Mouse (Mus musculus): ENCODE results near the gene Ache. TPM values are rescaled to one million over a fixed set of nuclear protein-coding genes. Genes with fewer than 3 reads are reported as not detected.

Gene Ache
- total RNA-seq, 4 experiments from 2014 or later = 67.5 to 73.8 (median 70.9) TPM

- DNase-seq (ENCODE audit: low spot score in 2 of 2) = peak; percentile 80 to 92
Measured at GRCm38 (mm10) chr5:137333512-137334174, 46.3 kb downstream of the Ache start, which contains the start of gene Slc12a9. TSS of gene Slc12a9 (minus strand) at chr5:137333597.

- DNase-seq (ENCODE audit: low spot score in 2 of 2) = no peak
Measured at GRCm38 (mm10) chr5:137334317-137334716, 47.0 kb downstream of the Ache start.

GRCm38 (mm10) chr5:137335066-137335465 lies 47.7 kb downstream of the Ache start:
- DNase-seq (ENCODE audit: low spot score in 2 of 2) = no peak

DNA sequence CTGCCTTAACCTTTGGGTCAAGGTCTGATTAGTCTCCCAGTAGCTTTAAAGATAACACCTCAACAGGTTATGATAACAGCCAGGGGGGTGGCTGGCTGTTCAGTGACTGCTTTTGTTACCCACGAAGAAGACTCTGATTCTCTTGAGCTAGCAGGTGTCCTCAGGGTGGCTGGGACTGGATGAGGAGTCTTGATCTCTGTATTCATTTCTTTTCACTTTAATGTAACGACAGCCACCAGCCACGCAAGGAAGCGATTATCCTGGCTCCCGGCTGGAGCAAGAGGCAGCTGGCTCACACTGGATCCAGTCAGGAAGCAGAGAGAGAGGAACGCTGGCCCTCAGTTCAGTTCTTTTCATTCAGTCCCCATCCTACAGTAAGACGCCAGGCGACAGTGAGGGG lies 49.9 kb downstream of the Ache start:
- no peak for DNase-seq (ENCODE audit: low spot score in 2 of 2)

GRCm38 (mm10) chr5:137338256-137338655 lies 50.9 kb downstream of the Ache start:
- peak; percentile 62 to 88 for DNase-seq (ENCODE audit: low spot score in 2 of 2)

GRCm38 (mm10) chr5:137338663-137339289 lies 51.5 kb downstream of the Ache start:
- DNase-seq (ENCODE audit: low spot score in 2 of 2) = no peak

GRCm38 (mm10) chr5:137339290-137339979 lies 52.1 kb downstream of the Ache start:
- DNase-seq (ENCODE audit: low spot score in 2 of 2) = no peak

- no peak for DNase-seq (ENCODE audit: low spot score in 2 of 2)
Measured at GRCm38 (mm10) chr5:137340222-137340621, 52.9 kb downstream of the Ache start.

- DNase-seq (ENCODE audit: low spot score in 2 of 2) = no peak
Measured at GRCm38 (mm10) chr5:137342407-137343012, 55.2 kb downstream of the Ache start.

DNA sequence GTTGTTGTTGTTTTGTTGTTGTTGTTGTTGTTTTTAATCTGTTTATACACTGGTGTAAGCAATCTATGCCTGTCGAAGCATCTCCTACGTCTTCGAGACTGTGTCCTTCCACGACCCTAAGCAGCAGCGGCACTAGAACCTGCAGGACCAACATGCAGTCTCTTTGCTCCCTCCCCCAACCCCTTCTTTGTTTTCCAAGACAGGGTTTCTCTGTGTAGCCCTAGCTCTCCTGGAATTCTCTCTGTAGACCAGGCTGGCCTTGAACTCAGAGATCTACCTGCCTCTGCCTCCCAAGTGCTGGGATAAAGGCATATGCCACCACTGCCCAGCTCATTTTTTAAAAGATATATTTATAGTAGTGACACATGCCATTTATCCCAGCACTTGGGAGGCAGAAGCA lies 56.1 kb downstream of the Ache start:
- DNase-seq (ENCODE audit: low spot score in 2 of 2) = no peak

GRCm38 (mm10) chr5:137343869-137344268 lies 56.5 kb downstream of the Ache start:
- DNase-seq (ENCODE audit: low spot score in 2 of 2) = no peak

Small RNA genes within 50 kb of the gene (microRNA-seq; reads per million reads assigned to microRNA genes)
- gene Mir7036 = 1.3 to 1.5 reads per million in 2 experiments
- 0 reads per million in 2 experiments for gene Mir8116

Other genes with a start within 250 kb of the Ache start
- 100 to 1,000 TPM; 318 to 379 (median 354) TPM for gene Ap1s1, start 241.4 kb upstream of the Ache start, total RNA-seq (2022)
- 1 to 10 TPM; 1.1 to 2.7 (median 1.9) TPM for gene Serpine1, start 215.3 kb upstream of the Ache start, total RNA-seq (2022)
- 1 to 10 TPM; 5.4 to 8.9 (median 7.4) TPM for gene Trim56, start 171.3 kb upstream of the Ache start, total RNA-seq (2022)
- not detected for gene Muc3, start 138.2 kb upstream of the Ache start, total RNA-seq (2022)
- 1 to 10 TPM; 3.6 to 5.6 (median 4.5) TPM for gene Muc3a, start 75.1 kb upstream of the Ache start, total RNA-seq (2022)
- gene Ufsp1, start 7.1 kb downstream of the Ache start, total RNA-seq (2022) = 10 to 100 TPM; 14.0 to 16.8 (median 16.1) TPM
- gene Srrt, start 20.2 kb downstream of the Ache start, total RNA-seq (2022) = 100 to 1,000 TPM; 164 to 219 (median 188) TPM
- gene Trip6, start 26.9 kb downstream of the Ache start, total RNA-seq (2022) = 1 to 10 TPM; 3.9 to 7.6 (median 5.1) TPM
- gene Slc12a9, start 46.1 kb downstream of the Ache start, total RNA-seq (2022) = 10 to 100 TPM; 24.4 to 28.0 (median 26.5) TPM
- 1 to 10 TPM; 4.4 to 7.2 (median 5.2) TPM for gene Ephb4, start 62.6 kb downstream of the Ache start, total RNA-seq (2022)
- gene Zan, start 189.5 kb downstream of the Ache start, total RNA-seq (2022) = under 1 TPM; 0.20 to 0.53 (median 0.29) TPM
- 10 to 100 TPM; 32.3 to 34.8 (median 32.8) TPM for gene Pop7, start 215.0 kb downstream of the Ache start, total RNA-seq (2022)
- 10 to 100 TPM; 62.1 to 65.2 (median 63.5) TPM for gene Gigyf1, start 231.0 kb downstream of the Ache start, total RNA-seq (2022)
- not detected for gene Epo, start 245.7 kb downstream of the Ache start, total RNA-seq (2022)
- 100 to 1,000 TPM; 654 to 672 (median 660) TPM for gene Gnb2, start 246.0 kb downstream of the Ache start, total RNA-seq (2022)